Mouse (Mus musculus) MEL (cell line): ENCODE data around the gene Cnrip1.

Experiments used
- ELF1 ChIP-seq: IDR thresholded peaks from 2 replicates; pipeline ENCODE4 v1.6.1; 2014; ENCODE audit warnings: low read depth, mild to moderate bottlenecking, inconsistent platforms, low read length, improper control_type of control experiment, moderate library complexity
- GATA1 ChIP-seq: IDR thresholded peaks from 2 replicates; pipeline ENCODE4 v1.6.1; 2011; ENCODE audit warnings: low read depth, low read length, improper control_type of control experiment
- HCFC1 ChIP-seq: IDR thresholded peaks from 2 replicates; pipeline ENCODE4 v1.6.1; 2012; ENCODE audit warnings: low read depth, mild to moderate bottlenecking, inconsistent platforms, low read length, improper control_type of control experiment, moderate library complexity

DNA sequence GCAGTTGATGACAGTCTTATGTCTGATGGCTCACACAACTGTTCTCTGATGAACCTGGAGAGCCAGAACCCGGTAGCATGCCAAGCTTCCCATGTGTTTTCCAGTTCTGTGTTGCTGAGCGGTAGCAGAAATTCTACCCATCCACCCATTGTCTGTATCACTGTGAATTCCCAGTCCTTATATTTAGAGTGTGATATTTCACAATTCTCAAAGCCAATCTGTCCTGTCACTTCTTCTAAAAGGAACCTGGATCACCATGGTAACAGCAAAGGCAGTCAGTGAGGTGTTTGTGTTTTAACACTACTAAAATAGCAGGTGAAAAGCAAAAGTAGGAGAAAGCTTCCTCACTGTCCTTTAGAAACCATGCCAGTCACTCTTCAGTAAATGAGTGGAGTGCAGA lies 5.6 kb upstream of the Cnrip1 start:
- TF ChIP-seq HCFC1 = no peak
- TF ChIP-seq GATA1 = no peak
- TF ChIP-seq ELF1 = no peak
